Mouse (Mus musculus): ENCODE measurements at regions not wholly inside any gene's neighbourhood (a gene's known extent, or its start where the extent isn't known, plus 50 kb on each side); places are given as distances from the start of the nearest gene placed in this dataset.

DNA sequence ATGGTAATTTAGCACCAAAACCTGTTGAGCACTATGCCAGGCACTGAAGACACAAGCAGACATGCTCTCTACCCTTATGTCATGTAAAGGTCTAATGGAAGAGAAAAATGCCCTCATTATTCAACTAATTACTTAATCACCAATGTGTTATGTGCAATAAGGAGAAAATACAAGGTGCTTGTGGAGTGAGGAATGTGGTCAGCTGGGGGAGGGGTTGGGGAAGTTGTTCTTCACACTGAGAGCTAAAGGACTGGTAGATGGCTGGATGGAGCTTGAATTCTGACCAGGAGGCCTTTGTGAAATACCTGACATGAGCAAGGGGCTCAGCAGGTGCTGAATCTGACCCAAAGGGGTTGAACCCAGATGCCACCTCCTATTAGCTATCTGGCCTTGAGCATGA is 300.1 kb upstream of the Acvr2a start:
- no peak for TF ChIP-seq CTCF (IDR thresholded peaks at IDR 0.05)
- TF ChIP-seq EP300 (IDR thresholded peaks at IDR 0.05) = no peak
